Mouse (Mus musculus) T-helper 1 cell (primary cell): ENCODE data around the gene Cnot4.
"Not testable (repeated sequence)": the region's sequence is repeated elsewhere in the genome, so short reads cannot be mapped to it uniquely, and the experiment has no call there.

Source experiments
- in situ Hi-C: fragments of 300-600 bp; cut with MboI, MseI; formaldehyde crosslinking; loops from one replicate; pipeline ENCODE4 v1.15.1; 2025; ENCODE audit warnings: high pct_unique_total_duplicates

Gene Cnot4

DNA sequence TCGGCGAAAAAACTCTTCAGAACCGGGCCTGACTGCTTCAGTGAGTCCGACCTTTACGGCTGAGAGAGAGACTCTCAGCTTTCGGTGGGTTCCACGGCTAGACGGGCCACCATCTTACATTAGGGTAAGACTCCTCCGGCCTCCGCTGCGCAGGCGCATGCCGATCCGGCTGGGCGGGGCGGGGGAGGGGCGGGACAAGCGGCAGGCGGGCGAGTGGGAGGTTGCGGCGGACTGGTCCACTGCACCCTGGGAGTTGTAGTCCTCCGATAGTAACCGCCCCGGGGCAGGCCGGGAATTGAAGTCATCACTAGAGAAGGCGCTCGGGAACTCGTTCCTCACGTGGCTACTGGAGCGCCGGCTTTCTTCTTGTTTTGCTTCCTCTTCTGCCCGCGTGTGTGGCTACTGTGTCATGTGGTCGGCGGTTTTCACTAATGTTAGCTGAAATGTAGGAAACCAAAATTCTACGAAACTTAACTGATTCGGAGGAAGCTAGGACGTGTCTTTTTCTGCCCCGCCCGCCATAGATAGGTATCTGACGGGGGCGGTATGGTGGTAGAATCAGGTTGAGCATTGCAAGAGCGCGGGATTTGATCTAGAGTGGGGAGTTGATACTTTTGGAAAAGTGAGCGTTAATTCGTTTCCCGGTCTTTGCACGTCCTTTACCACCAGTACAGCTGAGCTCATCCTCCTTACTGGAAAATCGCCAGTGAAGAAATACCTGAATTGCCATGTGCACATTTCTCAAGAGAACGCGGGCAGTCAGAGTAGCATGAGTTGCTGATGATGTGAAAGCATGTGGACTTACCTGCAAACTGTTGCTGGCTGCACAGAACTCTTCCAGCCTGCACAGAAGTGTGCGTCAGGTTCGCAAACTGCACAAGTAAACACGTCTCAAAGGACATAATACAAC, at the start of gene Cnot4:
TSS of gene Cnot4 (minus strand) at position 146 of the 910 bp plus-strand sequence.
- in situ Hi-C loops = no loop called here

DNA sequence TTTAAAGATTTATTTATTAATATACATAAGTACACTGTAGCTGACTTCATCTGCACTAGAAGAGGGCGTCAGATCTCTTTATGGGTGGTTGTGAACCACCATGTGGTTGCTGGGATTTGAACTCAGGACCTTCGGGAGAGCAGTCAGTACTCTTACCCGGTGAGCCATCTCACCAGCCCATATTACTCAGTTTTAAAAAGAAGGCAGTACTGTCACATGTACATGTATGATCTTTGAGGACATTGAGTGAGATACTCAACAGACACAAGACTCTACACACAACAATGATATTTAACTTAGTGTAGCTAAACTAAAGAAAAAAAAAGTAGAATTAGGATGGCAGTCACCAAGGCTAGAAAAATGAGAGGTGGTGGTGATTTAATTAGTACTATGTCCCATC, 45.8 kb upstream of the Cnot4 start:
- in situ Hi-C loops = not testable (repeated sequence)

DNA sequence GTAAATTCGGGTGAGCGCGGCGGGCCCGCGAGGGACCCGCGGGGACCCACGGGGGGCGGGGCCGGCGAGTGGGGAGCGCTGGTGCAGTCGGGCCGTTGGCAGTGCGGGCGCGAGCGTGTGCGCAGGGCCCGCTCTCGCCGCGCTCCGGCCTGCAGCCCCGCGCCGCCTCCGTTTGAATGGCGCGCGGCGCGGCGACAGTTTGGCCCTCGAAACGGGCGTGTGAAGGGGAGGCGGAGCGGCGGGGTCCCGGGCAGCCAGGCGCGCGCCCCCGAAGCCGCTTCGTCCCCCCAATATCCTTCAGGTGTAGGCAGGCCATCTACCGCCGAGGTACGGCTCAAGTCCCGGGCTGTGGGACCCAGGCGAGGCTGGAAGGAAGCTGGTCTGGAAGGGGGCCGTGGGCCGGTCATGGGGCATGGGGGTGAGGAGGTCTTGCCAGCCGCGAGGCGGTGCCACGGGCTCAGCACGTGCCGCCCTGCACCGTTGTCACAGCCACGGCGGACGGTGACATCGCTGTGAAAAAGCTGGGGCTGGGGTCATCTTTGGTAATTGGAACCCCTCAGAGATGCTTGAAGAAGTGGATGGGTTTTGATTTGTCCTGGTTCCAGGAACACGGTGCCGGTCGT, 44.2 kb upstream of the Cnot4 start:
- in situ Hi-C loops = no loop called here

DNA sequence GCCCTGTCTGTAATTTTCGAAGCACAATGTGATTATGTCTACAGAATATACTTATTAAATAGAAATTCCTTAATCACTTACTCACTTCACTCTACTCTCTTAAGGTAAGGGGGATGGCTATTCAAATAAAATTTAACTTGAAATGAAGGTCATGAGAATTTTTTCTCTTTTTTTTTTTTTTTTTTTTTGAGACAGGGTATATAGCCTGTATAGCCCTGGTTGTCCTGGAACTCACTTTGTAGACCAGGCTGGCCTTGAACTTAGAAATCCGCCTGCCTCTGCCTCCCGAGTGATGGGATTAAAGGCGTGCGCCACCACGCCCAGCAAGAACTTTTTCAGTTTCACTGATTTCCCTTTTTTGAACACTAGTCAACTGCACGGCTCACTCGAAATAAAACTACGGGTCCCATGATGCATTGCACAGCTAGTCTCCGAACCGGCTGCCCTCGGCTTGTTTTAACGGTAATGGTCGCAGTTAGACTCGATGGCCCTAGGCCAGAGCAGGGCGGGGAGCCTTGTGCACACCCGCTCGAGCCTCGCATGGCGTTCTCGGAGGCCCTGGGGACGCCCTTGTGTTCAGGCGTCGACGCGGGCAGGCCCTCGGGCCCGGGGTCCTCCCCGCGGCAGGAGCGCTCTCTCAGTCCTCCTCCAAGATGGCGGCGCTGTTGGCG, 43.6 kb upstream of the Cnot4 start, which contains the start of gene Nup205:
TSS of gene Nup205 (plus strand) at position 443 of the 671 bp plus-strand sequence.
- in situ Hi-C loops = no loop called here

DNA sequence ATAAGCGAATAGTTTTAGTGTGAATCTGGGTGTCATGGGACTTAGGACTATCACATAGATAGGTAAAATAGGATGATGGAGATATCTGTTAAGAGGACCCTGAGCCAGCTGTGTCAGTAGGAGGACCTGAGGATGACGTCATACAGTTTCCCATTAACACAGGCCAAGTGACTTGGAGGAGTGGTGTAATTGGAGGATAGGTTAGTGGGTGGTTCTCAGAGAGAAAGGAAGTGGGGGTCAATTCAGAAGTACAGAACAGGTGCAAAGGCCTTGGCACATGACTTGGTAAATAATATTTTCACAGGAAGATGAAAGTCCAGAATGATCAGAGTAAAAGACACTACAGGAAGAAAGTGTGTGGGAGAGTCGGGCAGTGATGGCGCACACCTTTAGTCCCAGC, 39.7 kb upstream of the Cnot4 start:
- in situ Hi-C loops = loop anchor here (5.0 kb wide), 1 partner anchor 36 kb away; no protein-coding TSS in a partner anchor

DNA sequence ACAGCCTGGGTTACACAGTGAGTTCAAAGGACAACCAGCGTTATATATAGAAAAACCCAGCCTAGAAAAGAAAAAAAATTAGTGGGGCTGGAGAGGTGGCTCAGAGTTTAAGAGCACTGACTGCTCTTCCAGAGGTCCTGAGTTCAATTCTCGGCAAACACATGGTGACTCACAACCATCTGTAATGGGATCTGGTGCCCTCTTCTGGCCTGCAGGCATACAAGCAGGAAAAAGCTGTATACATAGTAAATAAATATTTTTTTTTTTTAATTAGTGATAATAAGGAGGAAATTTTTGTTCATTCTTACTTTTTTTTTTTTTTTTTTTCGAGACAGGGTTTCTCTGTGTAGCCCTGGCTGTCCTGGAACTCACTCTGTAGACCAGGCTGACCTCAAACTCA, 38.5 kb upstream of the Cnot4 start:
- in situ Hi-C loops = loop anchor here (5.0 kb wide), 1 partner anchor 35 kb away; no protein-coding TSS in a partner anchor

DNA sequence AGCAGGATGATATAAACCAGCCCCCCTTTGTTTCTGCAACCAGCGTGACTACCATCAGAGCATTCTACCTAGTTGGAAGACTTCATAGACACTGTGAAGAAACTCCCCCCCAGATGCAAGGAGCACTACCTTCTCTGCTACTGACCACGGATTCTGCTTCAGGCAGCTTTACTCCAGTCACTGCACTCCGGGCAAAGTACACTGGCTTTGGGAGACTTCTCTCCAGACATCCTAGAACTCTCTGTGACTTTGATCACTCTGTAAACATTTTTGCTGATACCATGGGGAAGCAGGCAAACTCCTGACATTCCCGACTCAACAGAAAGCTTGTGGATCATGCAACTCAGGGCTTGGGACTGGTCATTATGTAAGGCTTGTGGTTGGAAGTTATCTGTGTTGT, 35.7 kb upstream of the Cnot4 start:
- in situ Hi-C loops = no loop called here

DNA sequence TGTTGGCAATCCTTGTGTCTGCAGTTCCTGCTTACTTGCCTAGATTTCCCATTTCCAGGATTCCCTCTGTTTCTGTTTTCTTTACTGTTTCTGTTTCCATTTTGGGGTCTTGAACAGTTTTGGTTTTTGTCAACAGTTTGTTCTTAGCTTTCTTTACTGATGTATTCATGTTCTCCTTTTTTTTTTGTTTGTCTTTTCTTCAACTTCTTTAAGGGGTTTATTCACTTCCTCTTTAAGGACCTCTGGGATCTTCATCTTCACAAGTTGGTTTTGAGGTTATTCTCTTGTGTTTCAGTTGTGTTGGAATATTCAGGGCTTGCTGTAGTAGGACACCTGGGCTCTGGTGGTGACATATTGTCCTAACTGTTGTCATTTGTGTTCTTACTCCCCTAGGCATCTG, 21.0 kb upstream of the Cnot4 start:
- in situ Hi-C loops = no loop called here

DNA sequence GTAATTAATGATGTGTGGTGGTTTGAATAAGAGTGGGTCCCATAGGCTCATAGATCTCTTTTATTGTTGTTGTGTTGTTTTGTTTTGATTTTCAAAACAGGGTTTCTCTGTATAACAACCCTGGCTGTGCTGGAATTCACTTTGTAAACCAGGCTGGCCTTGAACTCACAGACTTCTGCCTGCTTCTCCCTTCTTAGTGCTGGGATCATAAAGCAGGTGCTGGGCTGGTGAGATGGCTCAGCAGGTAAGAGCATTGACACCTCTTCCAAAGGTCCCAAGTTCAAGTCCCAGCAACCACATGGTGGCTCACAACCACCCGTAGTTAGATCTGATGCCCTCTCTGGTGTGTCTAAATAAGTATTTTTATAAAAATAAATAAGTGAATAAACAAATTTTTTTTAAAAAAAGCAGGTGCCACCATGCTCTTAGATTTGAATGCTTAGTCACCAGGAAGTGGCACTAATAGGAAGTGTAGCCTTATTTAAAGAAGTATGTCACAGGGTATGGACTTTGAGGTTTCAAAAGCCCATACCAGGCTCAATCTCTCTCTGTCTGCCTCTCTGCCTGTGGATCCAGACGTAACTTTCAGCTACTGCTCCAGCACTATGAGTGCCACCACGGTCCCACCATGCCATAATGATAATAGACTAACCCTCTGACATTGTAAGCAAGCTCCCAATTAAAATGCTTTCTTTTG, 14.3 kb upstream of the Cnot4 start:
- in situ Hi-C loops = loop anchor here (10.0 kb wide), 1 partner anchor 387 kb away; the partner anchor contains the start of gene Mtpn

DNA sequence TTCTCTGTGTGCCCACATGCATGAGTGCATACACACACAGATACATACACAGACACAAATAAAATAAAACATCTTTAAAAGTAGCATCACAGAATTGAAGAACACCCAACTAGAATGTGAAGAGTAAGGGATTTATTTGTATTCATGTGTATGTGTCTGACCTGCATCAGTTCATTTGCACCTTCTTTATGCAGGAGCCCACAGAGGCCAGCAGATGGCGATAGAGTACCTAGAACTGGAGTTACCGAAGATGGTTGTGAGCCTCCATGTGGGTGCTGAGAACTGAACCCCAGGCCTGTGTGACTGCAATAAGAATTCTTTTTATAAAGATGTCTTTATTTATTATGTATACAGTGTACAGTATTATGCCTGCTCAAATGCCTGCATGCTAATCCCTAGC, 12.0 kb upstream of the Cnot4 start:
- in situ Hi-C loops = loop anchor here (10.0 kb wide), 1 partner anchor 389 kb away; the partner anchor contains the start of gene Mtpn

DNA sequence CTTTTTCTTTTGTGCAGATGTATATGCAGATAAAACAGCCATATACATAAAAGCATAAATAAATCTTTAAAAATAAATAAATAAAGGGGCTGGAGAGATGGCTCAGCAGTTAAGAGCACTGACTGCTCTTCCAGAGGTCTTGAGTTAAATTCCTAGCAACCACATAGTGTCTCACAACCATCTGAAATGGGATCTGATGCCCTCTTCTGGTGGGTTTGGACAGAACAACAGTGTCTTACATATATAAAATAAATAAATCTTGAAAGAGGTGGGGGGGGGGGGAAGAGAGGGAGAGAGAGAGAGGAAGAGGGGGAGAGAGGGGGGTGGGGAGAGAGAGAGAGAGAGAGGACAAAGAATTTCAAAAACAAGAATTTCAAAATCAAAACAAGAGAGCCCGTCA, 6.8 kb upstream of the Cnot4 start:
- in situ Hi-C loops = loop anchor here (10.0 kb wide), 1 partner anchor 394 kb away; the partner anchor contains the start of gene Mtpn

DNA sequence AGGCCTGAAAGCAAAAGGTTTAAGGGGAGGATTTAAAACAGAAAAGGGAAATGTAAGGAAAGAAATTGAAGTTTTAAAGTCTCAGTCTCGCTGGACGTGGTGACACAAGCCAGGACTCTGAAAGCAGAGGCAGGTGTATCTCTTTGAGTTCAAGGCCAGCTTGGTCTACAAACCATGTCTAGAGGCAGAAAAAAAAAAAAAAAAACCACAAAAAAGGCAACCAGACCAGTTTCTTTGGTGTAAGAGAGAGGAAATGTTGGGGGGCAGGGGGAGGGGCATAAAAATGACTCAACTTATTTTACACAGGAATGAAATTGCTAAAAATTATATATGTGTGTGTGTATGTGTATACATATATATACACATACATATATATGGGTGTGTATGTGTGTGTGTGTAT, 1.3 kb upstream of the Cnot4 start:
- in situ Hi-C loops = loop anchor here (5.0 kb wide), 1 partner anchor 37 kb away; no protein-coding TSS in a partner anchor

DNA sequence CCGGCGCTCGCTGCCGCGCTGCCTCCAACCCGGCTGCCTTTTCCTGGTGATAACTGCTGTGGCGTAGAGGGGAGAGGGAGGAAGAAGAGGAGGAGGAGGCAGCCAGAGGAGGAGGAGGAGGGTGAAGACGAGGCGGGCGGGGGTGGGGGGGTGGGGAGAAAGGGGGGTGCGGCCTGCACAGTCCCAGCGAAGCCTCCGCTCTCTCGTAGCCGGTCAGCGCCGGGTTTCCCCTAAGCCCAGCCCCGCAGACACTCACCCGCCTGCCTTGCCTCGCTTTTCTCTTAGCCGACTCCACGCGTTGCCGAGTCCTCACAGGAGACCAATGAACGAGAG, 312 bp downstream of the Cnot4 start:
- in situ Hi-C loops = no loop called here

DNA sequence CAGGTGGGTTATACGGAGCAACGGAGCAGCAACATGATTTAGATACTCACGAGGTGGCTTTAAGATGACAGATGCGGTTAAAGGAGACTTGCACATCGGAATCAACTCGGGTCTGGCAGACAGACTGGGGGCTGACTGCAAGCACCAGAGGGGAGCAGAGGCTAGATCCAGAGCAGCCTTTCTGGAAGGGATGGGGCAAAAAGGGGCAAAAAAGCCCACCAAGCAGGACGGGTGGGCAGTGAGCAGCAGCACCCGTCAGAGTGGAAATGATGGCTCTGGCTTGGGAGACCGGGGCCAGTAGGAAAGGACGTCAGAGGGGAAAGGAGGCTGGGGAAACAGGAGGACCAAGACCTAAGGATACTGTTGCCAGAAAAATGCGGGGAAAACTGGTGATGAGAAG, 718 bp downstream of the Cnot4 start:
- in situ Hi-C loops = no loop called here

DNA sequence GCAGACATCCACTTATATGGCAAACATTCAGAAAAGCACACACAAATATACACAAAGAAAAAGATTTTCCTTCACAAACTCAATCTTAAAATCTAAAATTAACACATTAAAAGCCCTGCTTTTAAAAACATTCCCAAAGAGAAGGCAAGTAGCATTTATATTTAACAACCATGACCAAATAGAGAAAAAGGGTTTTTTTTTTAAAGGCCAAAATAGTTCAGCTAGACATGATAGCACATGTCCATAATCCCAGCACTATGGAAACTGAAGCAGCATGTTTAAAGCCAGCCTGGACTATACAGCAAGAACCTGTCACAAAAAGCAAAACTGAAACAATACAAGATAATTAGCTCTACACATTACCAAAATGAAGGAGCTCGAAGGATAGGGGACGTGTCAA, 11.0 kb downstream of the Cnot4 start:
- in situ Hi-C loops = no loop called here

DNA sequence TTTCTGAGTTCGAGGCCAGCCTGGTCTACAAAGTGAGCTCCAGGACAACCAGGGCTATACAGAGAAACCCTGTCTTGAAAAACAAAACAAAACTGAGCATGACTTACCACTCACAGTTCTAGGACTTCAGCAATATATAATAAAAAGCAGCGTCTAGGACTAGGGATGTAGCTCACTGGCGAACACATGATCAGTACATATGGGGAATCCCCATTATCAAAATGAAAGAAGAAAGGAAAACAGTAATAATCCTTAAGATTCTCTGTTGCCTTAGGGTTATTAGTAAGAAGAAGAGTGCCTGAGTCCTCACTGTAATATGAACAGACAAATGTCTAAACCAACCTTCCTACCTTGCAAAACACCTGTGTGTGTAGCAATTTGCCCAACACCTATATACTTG, 11.6 kb downstream of the Cnot4 start:
- in situ Hi-C loops = no loop called here

DNA sequence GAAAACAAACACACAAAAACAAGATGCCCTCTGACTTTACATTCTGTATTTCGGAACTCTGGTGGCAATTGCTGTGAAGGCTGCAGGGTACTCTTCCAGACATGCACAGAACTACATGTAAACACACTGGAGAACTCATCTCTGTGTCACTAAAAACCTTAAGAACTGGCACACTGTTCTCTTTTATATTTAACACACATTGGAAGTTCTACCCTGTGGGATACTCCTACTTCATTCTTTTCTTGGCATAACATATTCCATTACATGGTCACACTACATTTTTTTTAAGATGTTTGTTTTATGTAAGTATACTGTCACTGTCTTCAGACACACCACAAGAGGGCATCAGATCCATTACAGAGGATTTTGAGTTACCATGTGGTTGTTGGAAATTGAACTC, 31.1 kb downstream of the Cnot4 start:
- in situ Hi-C loops = no loop called here

DNA sequence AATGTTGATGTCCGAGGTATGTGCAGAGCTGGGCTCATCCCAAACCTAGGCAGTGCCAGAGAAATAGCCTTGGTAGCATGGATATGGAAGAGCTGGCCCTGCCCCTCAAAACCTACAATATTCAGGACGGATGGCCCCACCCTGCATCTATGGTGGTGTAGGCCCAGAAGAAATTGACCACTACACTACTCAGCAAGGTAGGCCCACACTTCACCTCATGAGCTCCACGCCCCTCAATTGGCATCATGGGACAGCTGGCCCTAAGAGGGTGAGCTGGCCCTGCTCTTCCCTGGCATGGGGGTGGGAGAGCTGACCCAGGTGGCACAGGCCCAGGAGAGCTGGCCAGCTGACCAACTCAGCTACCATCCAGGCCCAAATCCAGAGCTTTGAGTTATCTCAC, 48.6 kb downstream of the Cnot4 start:
- in situ Hi-C loops = no loop called here

DNA sequence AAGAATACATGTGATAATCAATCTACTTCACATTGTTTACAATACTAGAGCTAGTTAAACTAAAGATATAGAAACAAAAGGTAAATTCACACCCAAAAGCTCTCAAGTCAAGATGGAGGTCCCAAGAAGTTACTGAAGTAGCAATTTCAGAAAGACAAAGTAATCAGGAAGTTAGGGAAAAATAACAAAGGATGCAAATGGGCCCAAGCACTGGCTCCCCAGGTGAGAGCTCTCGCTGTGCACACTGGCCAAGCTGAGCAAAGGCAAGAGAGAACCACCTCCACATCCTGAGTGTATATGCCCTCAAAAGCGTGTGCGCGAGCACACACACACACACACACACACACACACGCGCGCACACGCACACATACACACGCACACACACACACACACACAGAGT, 58.4 kb downstream of the Cnot4 start:
- in situ Hi-C loops = no loop called here

DNA sequence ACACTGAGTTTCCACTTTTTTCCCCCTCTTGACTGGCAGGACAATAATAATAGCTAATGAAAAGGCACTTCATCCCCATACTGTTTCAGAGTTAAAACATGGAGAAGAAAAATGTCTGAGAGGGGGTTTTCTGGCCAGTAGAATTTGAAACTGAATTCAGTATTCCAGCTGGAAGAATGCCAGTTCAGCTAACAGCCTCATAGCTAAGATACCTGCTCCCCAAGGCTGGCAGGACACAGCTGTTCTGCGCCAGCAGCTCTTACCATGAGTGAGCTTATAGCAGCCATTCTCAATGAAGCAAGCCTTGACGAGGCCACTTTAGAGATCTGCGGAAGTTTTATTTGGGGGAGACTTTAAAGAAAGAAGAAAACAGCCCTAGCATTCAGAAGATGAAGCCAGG, 62.3 kb downstream of the Cnot4 start:
- in situ Hi-C loops = no loop called here

DNA sequence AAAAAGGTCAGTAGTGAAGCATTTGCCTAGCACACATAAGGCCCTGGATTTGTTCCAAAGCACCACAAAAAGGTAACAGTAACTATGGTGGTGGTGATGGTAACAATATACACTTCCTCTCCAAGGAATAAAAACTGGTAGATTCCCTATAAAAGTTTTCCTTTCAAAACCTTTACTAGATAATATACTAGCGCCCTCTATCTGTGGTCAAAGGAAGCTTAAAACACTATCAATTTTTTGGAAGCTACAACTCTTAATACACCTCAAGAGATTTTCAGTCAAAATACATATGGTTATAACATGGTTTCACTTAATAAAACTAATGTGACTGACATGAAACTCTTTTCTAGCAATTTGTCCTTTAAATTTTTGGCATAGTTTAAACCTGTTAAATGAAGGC, 71.1 kb downstream of the Cnot4 start:
- in situ Hi-C loops = loop anchor here (10.0 kb wide), 1 partner anchor 748 kb away; the partner anchor contains the start of gene Akr1b3
